Comparison of ENCODE assay signal across 20 mouse cellular contexts in genomic region chr1:53775036-53775435, GRCm38 (mm10). TPM values are rescaled to one million over a fixed set of nuclear protein-coding genes. Genes with fewer than 3 reads are reported as not detected.
DNase-seq lines count a peak whose midpoint lies in the region; TF ChIP-seq lines count a peak whose summit lies in the region.
"Had no signal": no experiment of that assay in that cellular context is flagged by ENCODE, and none has a peak within 500 bp of the region (broad histone marks: within the 10 kb centered on the region; RNA-seq: fewer than 3 reads in every experiment).

No protein-coding gene starts in this region.

- no peak for DNase-seq in thymus, adult 2 months
- no peak for DNase-seq in thymus, postnatal 36 days
- DNase-seq in naive thymus-derived CD4-positive, alpha-beta T cell, adult 2 months (ENCODE audit: low read depth) = peak; percentile 64
- DNase-seq in adrenal gland, postnatal 10 days = no peak
- DNase-seq in left cerebral cortex, postnatal 10 days (ENCODE audit: extremely low spot score in 1 of 2, low spot score in 2 of 2) = no peak
- DNase-seq: adrenal gland, adult 8-10 months; B cell, adult 2 months; cerebellum, adult 11-12 months; cerebellum, adult 9-11 months; cerebellum, postnatal 36 days; forebrain, postnatal 0 days; gastrocnemius, postnatal 10 days; heart, adult 18-20 months; heart, postnatal 10 days; heart, postnatal 4 days had no signal

- H3K4me1 ChIP-seq in thymus, adult 2 months (replicated peaks; ENCODE audit: control insufficient read depth, insufficient read depth, low read length) = peaks cover 8% of the 10 kb centered on the region
- 0 out of 2 replicates have a peak, but pooled peaks cover 3% of the 10 kb centered on the region for H3K4me1 ChIP-seq in embryonic fibroblast, embryonic 13.5 days (ENCODE audit: control insufficient read depth, insufficient read depth, low read length)
- H3K4me1 ChIP-seq: forebrain, embryonic 13.5 days; heart, embryonic 10.5 days had no signal

- TF ChIP-seq CTCF in thymus, adult 2 months (IDR thresholded peaks at IDR 0.05; ENCODE audit: borderline replicate concordance, control insufficient read depth, extremely low read depth, insufficient read depth, low read length, poor library complexity) = no peak
- no peak for TF ChIP-seq CTCF in embryonic fibroblast, embryonic 13.5 days (IDR thresholded peaks at IDR 0.05; ENCODE audit: borderline replicate concordance, insufficient read depth, low read length)

- peaks cover 26% of the 10 kb centered on the region for H3K36me3 ChIP-seq in thymus, adult 2 months (ENCODE audit: control insufficient read depth, insufficient read depth, low read length)
- H3K36me3 ChIP-seq: heart, embryonic 10.5 days had no signal

- peak overlapping the region; percentile 35; the same call in 1 of the 2 replicates for H3K27ac ChIP-seq in thymus, adult 2 months (ENCODE audit: control insufficient read depth, insufficient read depth, low read length)
- peak overlapping the region; percentile 61 for H3K27ac ChIP-seq in embryonic fibroblast, embryonic 13.5 days (ENCODE audit: insufficient read depth, low read length)
- H3K27ac ChIP-seq: embryonic facial prominence, embryonic 13.5 days; forebrain, embryonic 13.5 days; heart, embryonic 10.5 days; hindbrain, embryonic 14.5 days had no signal

- TF ChIP-seq POLR2A in thymus, adult 2 months (IDR thresholded peaks at IDR 0.05; ENCODE audit: control insufficient read depth, extremely low read depth, insufficient read depth, low read length, poor library complexity) = no peak
- no peak for TF ChIP-seq POLR2A in embryonic fibroblast, embryonic 13.5 days (IDR thresholded peaks at IDR 0.05; ENCODE audit: low read depth, low read length)

- intact Hi-C loops in left cerebral cortex, postnatal 10 days (cut with DNase I) = no loop called here

- WGBS in thymus, adult 2 months = 69% methylated on average over 6 of the region's 6 CpGs

- H3K4me3 ChIP-seq in thymus, adult 2 months (ENCODE audit: control insufficient read depth, insufficient read depth, low read length) = no peak overlapping the region
- no peak overlapping the region for H3K4me3 ChIP-seq in embryonic fibroblast, embryonic 13.5 days (ENCODE audit: insufficient read depth, low read length)
- H3K4me3 ChIP-seq: embryonic facial prominence, embryonic 13.5 days; forebrain, embryonic 13.5 days; heart, embryonic 10.5 days had no signal

- H3K27me3 ChIP-seq in thymus, adult 2 months (ENCODE audit: control insufficient read depth, insufficient read depth, low read length) = no peaks in the 10 kb centered on the region
- H3K27me3 ChIP-seq: embryonic facial prominence, embryonic 13.5 days; forebrain, embryonic 13.5 days had no signal

RNA-seq across cellular contexts. Expression of gene Stk17b, which starts 10.0 kb away (rescaled TPM):
- 27.2 and 33.1 TPM in 2 replicates for polyA plus RNA-seq in thymus, adult 2 months (2012; rRNA removed)
- 38.6 and 52.9 TPM in 2 replicates for polyA plus RNA-seq in embryonic fibroblast, embryonic 13.5 days (2011; ENCODE audit: insufficient read length, low read depth, missing spikeins)
- total RNA-seq in adrenal gland, postnatal 10 days (2021) = 10 to 100 TPM; 22.4 TPM
- 10 to 100 TPM in 1 of 2 experiments, 1 to 10 TPM in 1; 7.5 to 10.1 TPM for total RNA-seq in left cerebral cortex, postnatal 10 days (2021)
